15 mouse cellular contexts compared by ENCODE assay signal in genomic region chr13:58523761-58524117, GRCm38 (mm10).
DNase-seq lines count a peak whose midpoint lies in the region; ATAC-seq and TF ChIP-seq lines count a peak whose summit lies in the region.
"Had no signal": no experiment of that assay in that cellular context is flagged by ENCODE, and none has a peak within 500 bp of the region (broad histone marks: within the 10 kb centered on the region; RNA-seq: fewer than 3 reads in every experiment).

No protein-coding gene starts in this region.

- WGBS in heart, embryonic 15.5 days, result 35% methylated on average over 7 of the region's 7 CpGs
- WGBS in liver, postnatal 0 days (ENCODE audit: insufficient replicate concordance), result 29% methylated on average over 7 of the region's 7 CpGs
- WGBS in lung, adult 2 months, result 41% methylated on average over 7 of the region's 7 CpGs

- no peak for DNase-seq in heart, postnatal 36 days
- DNase-seq in MEL (ENCODE audit: low read depth, low spot score), result peak; percentile 79
- no peak for DNase-seq in liver, postnatal 0 days
- no peak for DNase-seq in lung, adult 2 months
- DNase-seq in thymus, adult 18-20 months, result no peak
- DNase-seq: adrenal gland, postnatal 10 days; cerebellum, adult 18-20 months; heart, adult 11 months; lung, postnatal 10 days; right cerebral cortex, adult 18-20 months had no signal

- no peak overlapping the region for H3K27ac ChIP-seq in heart, embryonic 15.5 days
- H3K27ac ChIP-seq in MEL (ENCODE audit: control insufficient read depth, low read depth, low read length), result peak overlapping the region; percentile 99
- no peak overlapping the region for H3K27ac ChIP-seq in liver, postnatal 0 days (ENCODE audit: low read depth)
- H3K27ac ChIP-seq: hindbrain, embryonic 14.5 days; midbrain, embryonic 12.5 days had no signal

- H3K9me3 ChIP-seq in heart, embryonic 15.5 days (replicated peaks), result no peaks in the 10 kb centered on the region
- no peaks in the 10 kb centered on the region for H3K9me3 ChIP-seq in MEL (replicated peaks; ENCODE audit: insufficient read depth, low read length)
- no peaks in the 10 kb centered on the region for H3K9me3 ChIP-seq in liver, postnatal 0 days (ENCODE audit: low read length)
- H3K9me3 ChIP-seq: midbrain, embryonic 12.5 days had no signal

- H3K4me3 ChIP-seq in heart, embryonic 15.5 days, result no peak overlapping the region
- H3K4me3 ChIP-seq in MEL (ENCODE audit: control insufficient read depth in 1 of 2, insufficient read depth in 1 of 2, low read depth in 2 of 2, low read length in 2 of 2), result peak overlapping the region; percentile 51 to 69
- peak overlapping the region; percentile 27 for H3K4me3 ChIP-seq in liver, postnatal 0 days (ENCODE audit: low read depth, low read length)
- H3K4me3 ChIP-seq in lung, adult 2 months (replicated peaks; ENCODE audit: extremely low read depth, low read depth, low read length), result no peak overlapping the region
- H3K4me3 ChIP-seq: midbrain, embryonic 12.5 days had no signal

- TF ChIP-seq EP300 in MEL (IDR thresholded peaks at IDR 0.05; ENCODE audit: low read depth in 1 of 2, low read length in 2 of 2), result no peak
- TF ChIP-seq EP300 in liver, postnatal 0 days (IDR thresholded peaks at IDR 0.05; ENCODE audit: low read depth), result no peak

- peaks cover 38% of the 10 kb centered on the region for H3K79me2 ChIP-seq in MEL (ENCODE audit: control insufficient read depth, insufficient read depth, low read length, poor library complexity)

- intact Hi-C loops in heart, postnatal 36 days (cut with DNase I), result no loop called here

- ATAC-seq in heart, embryonic 15.5 days (replicated peaks; ENCODE audit: insufficient number of reproducible peaks, insufficient read depth, low FRiP score, low read depth), result no peak
- ATAC-seq in erythroid progenitor cell, adult 5-6 weeks (replicated peaks; ENCODE audit: low FRiP score, poor library complexity, severe bottlenecking), result peak; percentile 32; the same call in 1 of the 2 replicates
- ATAC-seq in liver, postnatal 0 days, result no peak
- ATAC-seq: forebrain, embryonic 14.5 days had no signal

- TF ChIP-seq RAD21 in MEL (IDR thresholded peaks at IDR 0.05; ENCODE audit: low read depth, low read length), result no peak

- no peak for TF ChIP-seq CTCF in MEL (IDR thresholded peaks at IDR 0.05 in 2 of 3, conservative IDR thresholded peaks at IDR 0.05 in 1 of 3; ENCODE audit: control insufficient read depth in 1 of 3, insufficient read depth in 1 of 3, low read depth in 2 of 3, low read length in 3 of 3, poor library complexity in 1 of 3, severe bottlenecking in 1 of 3)
- no peak for TF ChIP-seq CTCF in liver, postnatal 0 days (IDR thresholded peaks at IDR 0.05; ENCODE audit: low read depth)
- TF ChIP-seq CTCF in lung, adult 2 months (IDR thresholded peaks at IDR 0.05; ENCODE audit: insufficient read depth, low read length), result no peak

- no peaks in the 10 kb centered on the region for H3K36me3 ChIP-seq in heart, embryonic 15.5 days
- H3K36me3 ChIP-seq in MEL (ENCODE audit: control insufficient read depth in 1 of 2, insufficient read depth in 2 of 2, low read length in 2 of 2), result peaks cover 0 to 21% of the 10 kb centered on the region in 2 experiments; a peak in 2 of 4 replicates
- no peaks in the 10 kb centered on the region for H3K36me3 ChIP-seq in liver, postnatal 0 days (replicated peaks; ENCODE audit: insufficient read depth, low read length)
- H3K36me3 ChIP-seq: midbrain, embryonic 12.5 days had no signal

- peak in 1 of 2 experiments; percentile 36; a peak in 2 of 4 replicates for TF ChIP-seq POLR2A in MEL (IDR thresholded peaks at IDR 0.05; ENCODE audit: control insufficient read depth in 1 of 2, insufficient read depth in 1 of 2, low read depth in 1 of 2, low read length in 2 of 2, poor library complexity in 1 of 2)
- no peak for TF ChIP-seq POLR2A in lung, adult 2 months (IDR thresholded peaks at IDR 0.05; ENCODE audit: borderline replicate concordance, extremely low read depth, low read depth, low read length)

- H3K9ac ChIP-seq in heart, embryonic 15.5 days, result no peak overlapping the region
- H3K9ac ChIP-seq in MEL (ENCODE audit: control insufficient read depth, low read depth, low read length, poor library complexity, severe bottlenecking), result peak overlapping the region; percentile 83
- no peak overlapping the region; the same call in 1 of the 2 replicates for H3K9ac ChIP-seq in liver, postnatal 0 days (replicated peaks)
- H3K9ac ChIP-seq: hindbrain, embryonic 14.5 days; midbrain, embryonic 12.5 days had no signal

- peaks cover 15% of the 10 kb centered on the region for H3K27me3 ChIP-seq in heart, embryonic 15.5 days
- H3K27me3 ChIP-seq in MEL (ENCODE audit: control insufficient read depth in 1 of 2, insufficient read depth in 2 of 2, low read length in 2 of 2), result no peaks in the 10 kb centered on the region
- H3K27me3 ChIP-seq in liver, postnatal 0 days (ENCODE audit: insufficient read depth, low read length), result peaks cover 6% of the 10 kb centered on the region; the same call in 1 of the 2 replicates

- H3K4me2 ChIP-seq in heart, embryonic 15.5 days, result peak overlapping the region; percentile 54
- peak overlapping the region; percentile 67 for H3K4me2 ChIP-seq in liver, postnatal 0 days (ENCODE audit: low read depth, low read length)
- H3K4me2 ChIP-seq: hindbrain, embryonic 14.5 days; midbrain, embryonic 12.5 days had no signal

- peaks cover 20% of the 10 kb centered on the region for H3K4me1 ChIP-seq in heart, embryonic 15.5 days (replicated peaks)
- peaks cover 0 to 22% of the 10 kb centered on the region in 2 experiments; a peak in 3 of 4 replicates for H3K4me1 ChIP-seq in MEL (ENCODE audit: control insufficient read depth in 1 of 2, insufficient read depth in 2 of 2, low read length in 2 of 2)
- H3K4me1 ChIP-seq in liver, postnatal 0 days (ENCODE audit: insufficient read depth), result peaks cover 19% of the 10 kb centered on the region
- no peaks in the 10 kb centered on the region for H3K4me1 ChIP-seq in lung, adult 2 months (ENCODE audit: control insufficient read depth, insufficient read depth, low read length)

TF ChIP-seq in MEL, 35 proteins besides CTCF, POLR2A, EP300 and RAD21:
- TF ChIP-seq TBP (IDR thresholded peaks at IDR 0.05; ENCODE audit: low read depth, low read length), result peak; percentile 56
- TF ChIP-seq USF2 (IDR thresholded peaks at IDR 0.05; ENCODE audit: borderline replicate concordance in 1 of 2, insufficient read depth in 1 of 2, low read depth in 1 of 2, low read length in 2 of 2), result no peak
- peak; percentile 42; the same call in 1 of the 2 replicates for TF ChIP-seq GATA1 (IDR thresholded peaks at IDR 0.05; ENCODE audit: low read depth, low read length)

Comparison
In these comparisons a context has a peak if more than half of its experiments do, and no peak if none do; other contexts are left out.
1. H3K4me3 ChIP-seq: peak in MEL (2 of 2) and liver, postnatal 0 days (single experiment); none in heart, embryonic 15.5 days (single experiment) and lung, adult 2 months (single experiment).